Mouse (Mus musculus) bone marrow macrophage, adult 2 months (primary cell): Measurements from ENCODE around the gene Coro2a. TPM values are rescaled to one million over a fixed set of nuclear protein-coding genes. Genes with fewer than 3 reads are reported as not detected.

Source experiments
- H3K27ac ChIP-seq: 2 replicates; pipeline ENCODE4 v1.5.1; 2012; ENCODE audit warnings: low read depth, low read length; ENCODE audit not compliant: insufficient read depth
- H3K4me1 ChIP-seq: 2 replicates; pipeline ENCODE4 v1.6.1; 2012; ENCODE audit warnings: low read length; ENCODE audit not compliant: control insufficient read depth, insufficient read depth
- H3K4me3 ChIP-seq: 2 replicates; pipeline ENCODE4 v1.5.1; 2012; ENCODE audit warnings: mild to moderate bottlenecking, low read length, moderate library complexity; ENCODE audit not compliant: insufficient read depth
- CTCF ChIP-seq: IDR thresholded peaks from 2 replicates; pipeline ENCODE4 v1.5.1; 2012; ENCODE audit warnings: low read depth, mild to moderate bottlenecking, low read length, moderate library complexity
- POLR2A ChIP-seq: IDR thresholded peaks from 2 replicates; pipeline ENCODE4 v1.6.1; 2012; ENCODE audit warnings: mild to moderate bottlenecking, low read depth, low read length, borderline replicate concordance
- polyA plus RNA-seq: library from polyadenylated mRNA; stranded (reverse); fragments of >200 nt; gene quantifications from 2 replicates; pipeline ENCODE4 v1.2.4, GENCODE M21; 2012; ENCODE audit not compliant: missing spikeins, insufficient read depth, insufficient read length

The Coro2a gene
- polyA plus RNA-seq, 1 experiment = 59.7 TPM

GRCm38 (mm10) chr4:46526226-46526625 is 75.8 kb downstream of the Coro2a start:
- H3K27ac ChIP-seq = no peak overlapping the region
- H3K4me1 ChIP-seq = peaks cover 18% of the 10 kb centered on the region
- H3K4me3 ChIP-seq = no peak overlapping the region
- TF ChIP-seq POLR2A = no peak
- no peak for TF ChIP-seq CTCF

GRCm38 (mm10) chr4:46523324-46523723 is 78.7 kb downstream of the Coro2a start:
- Histone ChIP-seq H3K4me3 (no peak overlapping the region), H3K4me1 (peaks cover 12% of the 10 kb centered on the region), H3K27ac (no peak overlapping the region)
- TF ChIP-seq CTCF = no peak
- no peak for TF ChIP-seq POLR2A

GRCm38 (mm10) chr4:46521457-46521856 is 80.5 kb downstream of the Coro2a start:
- 0 out of 2 replicates have a peak, but pooled peaks cover 3% of the 10 kb centered on the region for H3K4me1 ChIP-seq
- TF ChIP-seq CTCF = no peak
- TF ChIP-seq POLR2A = no peak
- no peak overlapping the region for H3K4me3 ChIP-seq
- H3K27ac ChIP-seq = no peak overlapping the region

GRCm38 (mm10) chr4:46520491-46520890 is 81.5 kb downstream of the Coro2a start:
- no peak for TF ChIP-seq POLR2A
- TF ChIP-seq CTCF = no peak
- H3K27ac ChIP-seq = no peak overlapping the region
- H3K4me3 ChIP-seq = no peak overlapping the region
- 0 out of 2 replicates have a peak, but pooled peaks cover 3% of the 10 kb centered on the region for H3K4me1 ChIP-seq

GRCm38 (mm10) chr4:46507736-46508460 is 94.1 kb downstream of the Coro2a start:
- Histone ChIP-seq H3K4me1 (peaks cover 5% of the 10 kb centered on the region; the same call in 1 of the 2 replicates), H3K27ac (peak overlapping the region; percentile 22; the same call in 1 of the 2 replicates), H3K4me3 (peak overlapping the region; percentile 22)
- TF ChIP-seq CTCF (peak; percentile 77; the same call in 1 of the 2 replicates), POLR2A (no peak)

- Histone ChIP-seq H3K4me1 (peaks cover 5% of the 10 kb centered on the region; the same call in 1 of the 2 replicates), H3K27ac (no peak overlapping the region), H3K4me3 (peak overlapping the region; percentile 55)
- no peak for TF ChIP-seq CTCF
- TF ChIP-seq POLR2A = no peak
These were observed 95.0 kb downstream of the Coro2a start for GRCm38 (mm10) chr4:46506801-46507610.

- Histone ChIP-seq H3K27ac (no peak overlapping the region), H3K4me3 (no peak overlapping the region)
- no peak for TF ChIP-seq POLR2A
- TF ChIP-seq CTCF = no peak
These were observed 96.5 kb downstream of the Coro2a start for GRCm38 (mm10) chr4:46505361-46506057.

GRCm38 (mm10) chr4:46503881-46504280 is 98.1 kb downstream of the Coro2a start:
- H3K27ac ChIP-seq = no peak overlapping the region
- H3K4me3 ChIP-seq = no peak overlapping the region
- peaks cover 5% of the 10 kb centered on the region; the same call in 1 of the 2 replicates for H3K4me1 ChIP-seq
- TF ChIP-seq CTCF (no peak), POLR2A (no peak)

More at GRCm38 (mm10) chr4:46505361-46506057, 96.5 kb downstream of the Coro2a start:
- peaks cover 5% of the 10 kb centered on the region; the same call in 1 of the 2 replicates for H3K4me1 ChIP-seq
